In genomic region chr12:65674916-65675660, GRCm38 (mm10) we compare ENCODE assay signal across 19 mouse cellular contexts.
"Had no signal": no experiment of that assay in that cellular context is flagged by ENCODE, and none has a peak within 500 bp of the region (broad histone marks: within the 10 kb centered on the region; RNA-seq: fewer than 3 reads in every experiment).

No protein-coding gene starts in this region.

- H3K27ac ChIP-seq: midbrain, embryonic 10.5 days; midbrain, embryonic 12.5 days; neural tube, embryonic 13.5 days; neural tube, embryonic 15.5 days; stomach, embryonic 15.5 days; stomach, postnatal 0 days had no signal

- H3K4me1 ChIP-seq: midbrain, embryonic 10.5 days; midbrain, embryonic 12.5 days; neural tube, embryonic 13.5 days; neural tube, embryonic 15.5 days; stomach, embryonic 15.5 days had no signal

- H3K27me3 ChIP-seq: midbrain, embryonic 12.5 days; neural tube, embryonic 13.5 days; neural tube, embryonic 15.5 days; stomach, embryonic 15.5 days had no signal

- DNase-seq: lung, adult 18-20 months; lung, embryonic 14.5 days; lung, postnatal 10 days; lung, postnatal 4 days; midbrain, embryonic 14.5 days; retina, postnatal 1 day; right cerebral cortex, adult 18-20 months; right cerebral cortex, postnatal 25 days; right cerebral cortex, postnatal 4 days; thymus, postnatal 14 days; thymus, postnatal 36 days had no signal

- H3K4me3 ChIP-seq: midbrain, embryonic 10.5 days; midbrain, embryonic 12.5 days; myocyte; neural tube, embryonic 13.5 days; neural tube, embryonic 15.5 days; stomach, embryonic 15.5 days had no signal

- H3K9me3 ChIP-seq: midbrain, embryonic 10.5 days; midbrain, embryonic 12.5 days; neural tube, embryonic 13.5 days; neural tube, embryonic 15.5 days; stomach, embryonic 15.5 days had no signal

- H3K9ac ChIP-seq: lung, embryonic 14.5 days; midbrain, embryonic 12.5 days; neural tube, embryonic 13.5 days; neural tube, embryonic 15.5 days; stomach, embryonic 15.5 days had no signal

- ATAC-seq: midbrain, embryonic 16.5 days had no signal

- H3K36me3 ChIP-seq: midbrain, embryonic 10.5 days; midbrain, embryonic 12.5 days; neural tube, embryonic 13.5 days; neural tube, embryonic 15.5 days; stomach, embryonic 15.5 days had no signal
